Mouse (Mus musculus) retina, postnatal 7 days (tissue): Measurements from ENCODE around the gene Osm.
A peak's percentile ranks its signal among the peaks of the same experiment; 100 is the strongest.

Source experiments
- DNase-seq: peaks from one replicate; pipeline ENCODE4 v3.0.0-alpha.2; 2012; ENCODE audit warnings: low read depth, low spot score

Osm gene

GRCm38 (mm10) chr11:4215061-4215460 is 21.2 kb upstream of the Osm start:
- DNase-seq, result no peak

- DNase-seq, result no peak
Measured at GRCm38 (mm10) chr11:4216248-4217000, 19.8 kb upstream of the Osm start.

GRCm38 (mm10) chr11:4217914-4218629 is 18.1 kb upstream of the Osm start, which contains the start of gene Castor1:
TSS of gene Castor1 (plus strand) at chr11:4218225.
- DNase-seq, result peak; percentile 44

DNA sequence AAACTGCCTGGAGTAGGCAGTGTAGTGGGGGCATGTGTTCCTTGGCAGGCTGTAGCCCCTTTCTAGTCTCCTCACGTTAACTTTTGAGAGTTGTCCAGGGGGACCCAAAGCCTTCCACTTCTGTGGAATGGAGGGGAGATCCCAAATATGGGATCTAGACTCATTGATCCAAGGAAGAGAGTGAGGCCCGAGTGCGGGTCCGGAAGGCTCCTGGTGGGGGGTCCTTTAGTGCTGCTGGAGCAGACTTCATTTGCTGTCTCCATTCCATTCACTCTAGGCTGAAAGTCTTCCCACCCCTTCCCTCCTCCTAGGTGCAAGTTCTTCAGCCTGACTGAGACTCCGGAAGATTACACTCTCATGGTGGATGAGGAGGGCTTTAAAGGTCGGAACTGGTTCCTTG is 17.6 kb upstream of the Osm start:
- no peak for DNase-seq

DNA sequence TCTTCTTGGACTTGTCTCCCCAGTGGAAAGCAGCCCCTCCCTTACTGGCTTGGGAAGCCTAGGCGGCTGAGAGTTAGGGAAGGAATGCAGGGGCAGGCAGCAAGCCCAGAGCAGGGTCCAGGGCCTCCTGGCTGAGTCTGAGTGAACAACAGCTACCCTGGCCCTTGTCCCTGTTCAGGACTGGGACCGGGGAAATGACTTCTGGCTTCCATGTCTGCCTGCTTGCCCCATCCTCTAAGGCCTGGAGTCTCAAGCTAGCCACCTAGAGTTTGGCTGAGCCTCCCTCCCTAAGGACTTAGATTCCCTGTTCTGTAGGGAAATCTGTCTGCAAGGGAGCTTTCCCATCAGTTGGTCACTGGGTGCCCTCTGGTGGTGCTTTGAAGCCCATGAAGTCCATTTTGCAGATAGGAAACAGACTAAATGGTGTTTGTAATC is 16.9 kb upstream of the Osm start:
- peak; percentile 54 for DNase-seq

DNA sequence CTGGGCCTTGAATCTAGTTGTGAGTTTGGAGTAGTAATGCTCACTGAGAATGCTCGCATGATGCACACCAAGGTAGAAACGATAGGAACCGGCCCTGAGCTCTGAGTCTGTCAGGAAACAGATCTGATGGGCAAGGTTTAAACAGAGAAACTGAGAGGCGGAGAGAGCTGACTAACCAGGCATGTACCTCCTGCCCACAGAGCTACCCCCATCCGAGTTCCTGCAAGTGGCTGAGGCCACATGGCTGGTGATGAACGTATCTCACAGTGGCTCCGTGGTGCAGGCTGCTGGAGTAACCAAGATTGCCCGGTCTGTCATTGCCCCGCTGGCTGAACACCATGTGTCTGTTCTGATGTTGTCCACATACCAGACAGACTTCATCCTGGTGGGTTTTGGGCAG is 16.3 kb upstream of the Osm start:
- DNase-seq, result no peak

GRCm38 (mm10) chr11:4220443-4221400 is 15.5 kb upstream of the Osm start:
- peak; percentile 46 for DNase-seq

- DNase-seq, result no peak
Measured at GRCm38 (mm10) chr11:4222046-4222950, 13.9 kb upstream of the Osm start.

- no peak for DNase-seq
Measured at GRCm38 (mm10) chr11:4223393-4224188, 12.6 kb upstream of the Osm start.

DNA sequence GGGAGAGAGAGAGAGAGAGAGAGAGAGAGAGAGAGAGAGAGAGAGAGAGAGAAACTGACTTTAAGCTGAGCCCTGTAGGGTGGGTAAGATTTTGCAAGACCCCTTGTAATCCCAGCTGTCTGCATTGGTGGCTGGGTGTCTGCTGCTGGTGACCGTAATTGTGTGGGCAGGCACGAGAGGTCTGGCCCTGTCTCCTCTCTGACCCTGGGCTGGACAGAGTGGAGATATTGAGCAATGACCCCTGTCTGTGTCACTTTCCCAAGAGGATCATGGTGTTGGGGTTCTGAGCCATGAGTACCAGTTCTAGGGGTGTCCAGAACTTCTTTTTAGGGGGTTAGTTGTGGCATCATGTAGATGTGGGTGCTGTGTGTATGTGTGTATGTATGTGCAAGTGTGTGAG is 12.0 kb upstream of the Osm start:
- no peak for DNase-seq

DNA sequence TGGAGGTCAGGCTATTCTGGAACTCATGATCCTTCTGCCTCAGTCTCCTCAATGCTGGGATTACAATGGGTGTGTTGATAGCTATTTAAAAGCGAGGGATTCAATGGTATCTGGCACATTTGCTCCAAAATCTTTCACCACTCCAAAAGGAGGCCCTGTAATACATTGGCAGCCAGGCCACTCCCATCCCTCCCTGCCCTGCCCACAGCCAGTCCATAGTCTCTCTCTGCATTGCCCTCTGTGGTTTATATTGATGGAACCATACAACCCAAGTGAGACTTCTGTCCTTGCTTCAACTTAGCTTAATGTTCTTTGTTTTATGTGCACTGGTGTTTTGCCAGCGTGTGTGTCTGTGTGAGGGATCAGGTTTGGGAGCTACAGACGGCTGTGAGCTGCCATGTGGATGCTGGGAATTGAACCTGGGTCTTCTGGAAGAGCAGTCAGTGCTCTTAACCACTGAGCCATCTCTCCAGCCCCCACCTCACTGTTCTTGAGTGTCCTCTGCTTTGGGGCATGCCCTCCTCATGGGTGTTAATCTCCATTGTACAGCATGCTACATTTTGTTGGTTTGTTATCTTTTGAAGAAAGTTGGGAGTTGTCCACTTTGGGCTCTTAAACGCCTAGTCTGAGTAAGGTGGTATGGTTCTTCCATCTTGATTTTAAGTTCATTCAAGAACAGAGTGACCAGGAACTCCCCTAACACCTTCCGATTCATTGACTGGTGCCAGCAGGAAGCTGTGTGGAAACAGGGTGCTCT is 9.5 kb upstream of the Osm start:
- DNase-seq, result no peak

- no peak for DNase-seq
Measured at GRCm38 (mm10) chr11:4228463-4228862, 7.8 kb upstream of the Osm start.

GRCm38 (mm10) chr11:4229841-4230240 is 6.4 kb upstream of the Osm start:
- no peak for DNase-seq

DNA sequence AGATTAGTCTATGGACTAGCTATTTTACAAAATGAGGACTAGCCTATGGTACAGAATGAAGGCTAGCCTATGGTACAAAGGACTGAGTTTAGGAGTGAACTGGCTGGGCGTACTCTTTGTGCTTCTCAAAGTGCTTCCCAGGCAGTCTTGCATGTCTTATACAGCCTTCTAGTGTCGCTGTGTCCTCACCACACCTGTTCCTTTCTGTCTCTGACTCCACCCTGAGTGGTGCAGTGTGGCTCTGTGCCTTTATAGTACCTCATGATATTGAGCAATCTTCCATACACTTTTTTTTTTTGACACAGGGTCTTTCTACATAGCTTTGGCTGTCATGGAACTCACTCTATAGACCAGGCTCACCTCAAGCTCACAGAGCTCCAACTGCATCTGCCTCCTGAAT is 4.8 kb upstream of the Osm start:
- no peak for DNase-seq

GRCm38 (mm10) chr11:4232644-4233043 is 3.6 kb upstream of the Osm start:
- no peak for DNase-seq

- DNase-seq, result no peak
Measured at GRCm38 (mm10) chr11:4235052-4235655, 1.1 kb upstream of the Osm start.

DNA sequence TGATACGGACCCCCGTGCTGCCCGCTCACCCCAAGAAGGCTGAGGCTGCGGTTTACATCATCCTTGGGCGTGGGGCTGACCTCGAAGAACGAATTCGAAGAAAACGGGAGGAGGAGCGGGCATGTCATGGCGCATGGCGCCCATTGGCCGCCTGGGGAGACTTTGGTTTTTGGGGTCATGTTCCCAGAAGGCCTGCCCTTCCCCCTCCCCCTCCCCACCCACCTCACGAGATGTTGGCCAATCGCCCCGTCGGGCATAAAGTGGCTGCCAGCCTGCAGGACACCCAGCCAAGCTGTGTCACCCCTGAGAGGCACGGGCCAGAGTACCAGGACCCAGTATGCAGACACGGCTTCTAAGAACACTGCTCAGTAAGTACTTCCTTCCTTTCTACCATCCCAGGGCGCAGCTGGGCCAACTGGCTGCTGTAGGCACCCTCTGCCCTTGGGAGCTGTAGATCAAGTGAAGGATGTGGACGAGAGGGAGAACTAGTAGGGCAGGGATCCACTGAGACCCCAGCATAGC is 387 bp downstream of the Osm start:
- DNase-seq, result no peak

DNA sequence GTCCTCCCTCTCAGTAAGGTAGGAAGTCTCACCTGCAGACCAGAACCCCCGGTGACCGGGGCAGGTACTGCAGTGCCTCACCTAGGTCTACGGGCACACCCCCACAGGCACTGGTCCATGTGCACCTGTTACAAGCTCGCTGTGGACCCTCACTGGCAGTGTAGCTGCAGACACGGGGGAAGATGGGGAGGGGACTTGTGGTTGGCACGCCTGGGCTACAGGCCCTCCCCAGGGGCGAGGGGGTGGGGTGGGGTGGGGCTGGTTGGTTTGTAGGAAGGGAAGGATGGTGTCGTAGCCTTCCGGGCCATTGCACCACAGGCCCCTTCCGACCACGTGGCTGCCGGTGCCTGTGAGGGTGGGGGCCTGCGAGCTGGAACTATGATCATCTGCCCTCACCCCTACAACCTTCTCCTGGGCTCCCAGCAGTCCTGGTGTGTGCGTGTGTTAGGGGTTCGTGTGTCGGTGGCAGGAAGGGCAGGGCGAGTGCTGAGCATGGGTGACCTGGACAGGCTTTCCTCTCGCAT is 1.2 kb downstream of the Osm start:
- no peak for DNase-seq
